Mouse (Mus musculus) ES-E14 (cell line): ENCODE measurements around the gene Nr5a2.

Source experiments
- CHD2 ChIP-seq: IDR thresholded peaks from 2 replicates; pipeline ENCODE4 v1.6.1; 2014; ENCODE audit warnings: mild to moderate bottlenecking, low read depth, low read length, inconsistent platforms
- HCFC1 ChIP-seq: IDR thresholded peaks from 2 replicates; pipeline ENCODE4 v1.6.1; 2012; ENCODE audit warnings: low read length, inconsistent platforms, borderline replicate concordance; ENCODE audit not compliant: insufficient read depth
- MAFK ChIP-seq: IDR thresholded peaks from 2 replicates; pipeline ENCODE4 v1.6.1; 2014; ENCODE audit warnings: mild to moderate bottlenecking, low read depth, low read length, inconsistent platforms; ENCODE audit not compliant: insufficient read depth
- ZC3H11A ChIP-seq: IDR thresholded peaks from 2 replicates; pipeline ENCODE4 v1.6.1; 2012; ENCODE audit warnings: low read depth, mild to moderate bottlenecking, inconsistent platforms, low read length, borderline replicate concordance
- ZNF384 ChIP-seq: IDR thresholded peaks from 2 replicates; pipeline ENCODE4 v1.6.1; 2012; ENCODE audit warnings: low read depth, low read length, inconsistent platforms

GRCm38 (mm10) chr1:136945876-136946275, 14.4 kb downstream of the Nr5a2 start:
- TF ChIP-seq ZC3H11A (no peak), ZNF384 (no peak), CHD2 (no peak), MAFK (no peak), HCFC1 (no peak)
